Mouse (Mus musculus): Measurements from ENCODE around the gene Mllt6.

DNA sequence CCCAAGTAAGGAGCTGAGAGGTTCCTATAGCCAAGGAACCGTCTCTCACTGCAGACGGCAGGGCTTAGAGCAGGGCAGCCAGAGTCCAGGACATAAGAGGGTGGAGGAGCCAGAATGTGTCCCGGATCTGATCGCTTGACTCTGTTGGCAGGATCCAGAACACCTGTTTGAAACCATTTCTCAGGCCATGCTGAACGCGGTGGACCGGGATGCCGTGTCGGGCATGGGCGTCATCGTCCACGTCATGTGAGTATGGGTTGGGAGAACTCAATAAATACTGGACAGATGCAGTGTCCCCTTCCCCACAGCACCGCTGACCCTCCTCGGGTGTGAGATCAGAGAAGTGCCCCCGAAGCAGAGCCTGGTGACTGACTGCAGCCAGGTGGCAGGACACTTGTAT lies 49.1 kb downstream of the Mllt6 start:
- TF ChIP-seq UBTF (IDR thresholded peaks at IDR 0.05; ENCODE audit: borderline replicate concordance, insufficient read depth, low read depth, low read length) = no peak
- no peak for TF ChIP-seq TBP (IDR thresholded peaks at IDR 0.05; ENCODE audit: low read depth, low read length)
- TF ChIP-seq TAL1 (IDR thresholded peaks at IDR 0.05; ENCODE audit: low read length) = no peak
- no peak for TF ChIP-seq SIN3A (IDR thresholded peaks at IDR 0.05; ENCODE audit: low read length)
- TF ChIP-seq MAFK (IDR thresholded peaks at IDR 0.05; ENCODE audit: borderline replicate concordance, low read depth, low read length) = no peak
- no peak for TF ChIP-seq CTCF (IDR thresholded peaks at IDR 0.05 in 2 of 3, conservative IDR thresholded peaks at IDR 0.05 in 1 of 3; ENCODE audit: control insufficient read depth in 1 of 3, insufficient read depth in 1 of 3, low read depth in 2 of 3, low read length in 3 of 3, poor library complexity in 1 of 3, severe bottlenecking in 1 of 3)
- no peak for TF ChIP-seq POLR2A (IDR thresholded peaks at IDR 0.05; ENCODE audit: control insufficient read depth in 1 of 2, insufficient read depth in 1 of 2, low read depth in 1 of 2, low read length in 2 of 2, poor library complexity in 1 of 2)
- TF ChIP-seq ZNF384 (IDR thresholded peaks at IDR 0.05; ENCODE audit: low read depth, low read length) = no peak
- no peak for TF ChIP-seq EP300 (IDR thresholded peaks at IDR 0.05; ENCODE audit: low read depth in 1 of 2, low read length in 2 of 2)
- TF ChIP-seq SMC3 (IDR thresholded peaks at IDR 0.05; ENCODE audit: low read depth, low read length) = no peak
- no peak for TF ChIP-seq MAZ (IDR thresholded peaks at IDR 0.05; ENCODE audit: low read depth, low read length)
- TF ChIP-seq POLR2AphosphoS2 (IDR thresholded peaks at IDR 0.05; ENCODE audit: low read length) = no peak
- no peak for TF ChIP-seq JUND (IDR thresholded peaks at IDR 0.05; ENCODE audit: low read depth, low read length)

All from MEL (cell line).